Mouse (Mus musculus): ENCODE data around the gene B3gnt7.

The B3gnt7 gene

DNA sequence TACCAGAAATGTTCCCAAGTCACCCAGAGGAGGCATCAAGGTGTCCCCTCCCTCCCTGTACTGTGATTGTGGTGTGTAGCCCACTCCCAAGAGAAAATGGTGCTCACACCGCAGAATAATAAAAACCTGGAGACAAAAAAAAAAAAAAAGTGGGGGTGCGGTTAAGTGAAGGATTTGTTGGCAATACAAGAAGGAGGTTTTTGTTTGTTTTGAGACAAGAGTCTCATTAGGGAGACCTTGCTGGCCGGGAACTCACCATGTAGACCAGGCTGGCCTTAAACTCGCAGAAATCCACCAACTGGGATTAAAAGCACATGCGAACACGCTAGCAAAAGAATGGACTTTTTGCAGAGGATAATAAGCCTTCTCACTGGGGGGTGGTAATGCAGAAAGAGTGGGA lies at the start of gene B3gnt7:
TSS of gene B3gnt7 (plus strand) at position 301 of the 400 bp plus-strand sequence.
- DNase-seq (ENCODE audit: low spot score): no peak

GRCm38 (mm10) chr1:86253410-86253809 lies 49.2 kb upstream of the B3gnt7 start:
- DNase-seq (ENCODE audit: low spot score): no peak

- no peak for DNase-seq (ENCODE audit: low spot score)
Measured at GRCm38 (mm10) chr1:86256311-86256710, 46.3 kb upstream of the B3gnt7 start.

- DNase-seq (ENCODE audit: low spot score): no peak
Measured at GRCm38 (mm10) chr1:86257228-86257627, 45.4 kb upstream of the B3gnt7 start.

- DNase-seq (ENCODE audit: low spot score): no peak
Measured at GRCm38 (mm10) chr1:86258171-86258824, 44.3 kb upstream of the B3gnt7 start.

- DNase-seq (ENCODE audit: low spot score): no peak
Measured at GRCm38 (mm10) chr1:86263564-86264339, 38.9 kb upstream of the B3gnt7 start.

- no peak for DNase-seq (ENCODE audit: low spot score)
Measured at GRCm38 (mm10) chr1:86265060-86265459, 37.6 kb upstream of the B3gnt7 start.

DNA sequence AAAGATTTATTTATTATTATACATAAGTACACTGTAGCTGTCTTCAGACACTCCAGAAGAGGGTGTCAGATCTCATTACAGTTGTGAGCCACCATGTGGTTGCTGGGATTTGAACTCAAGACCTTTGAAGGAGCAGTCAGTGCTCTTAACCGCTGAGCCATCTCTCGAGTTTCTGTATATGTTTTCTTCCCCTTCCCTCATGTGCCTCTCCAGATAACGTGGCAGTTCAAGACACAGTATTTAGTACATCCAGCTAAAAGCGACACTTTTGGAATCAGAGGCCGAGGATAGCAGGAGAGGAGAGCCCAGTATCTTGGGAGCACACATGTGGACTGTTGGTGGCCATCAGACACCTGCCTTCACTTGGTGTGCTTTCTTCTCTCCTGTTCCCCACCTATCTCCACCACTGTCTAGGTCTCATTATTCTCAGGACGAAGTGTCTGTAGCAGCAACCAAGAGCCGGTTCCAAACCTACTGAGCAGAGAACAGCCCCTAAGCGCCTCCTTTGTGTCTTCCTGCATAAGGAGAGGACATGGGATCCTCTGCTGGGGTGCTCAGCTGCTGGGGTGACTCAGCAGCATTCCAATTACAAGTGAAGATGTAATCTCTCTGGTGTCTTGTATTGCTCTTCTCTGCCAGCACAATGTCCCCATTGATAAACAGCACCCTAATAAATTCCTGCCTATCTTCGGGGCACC lies 34.0 kb upstream of the B3gnt7 start:
- DNase-seq (ENCODE audit: low spot score): no peak

DNA sequence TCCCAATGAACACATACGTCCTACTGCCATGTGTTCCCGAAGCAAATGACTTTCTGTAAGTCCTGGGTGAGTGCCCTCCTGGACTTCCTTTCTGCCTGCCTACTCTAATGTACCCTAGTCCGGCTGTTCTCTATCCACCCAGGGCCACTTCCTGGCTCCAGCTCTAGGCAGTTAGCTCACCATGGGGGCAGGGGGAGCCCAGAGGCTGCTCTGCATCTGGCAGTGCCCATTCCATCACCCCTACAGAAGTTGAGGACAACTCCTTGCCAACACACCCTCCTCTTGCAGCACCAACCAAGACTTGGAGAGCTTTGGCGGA lies 33.5 kb upstream of the B3gnt7 start:
- DNase-seq (ENCODE audit: low spot score): no peak

- DNase-seq (ENCODE audit: low spot score): no peak
Measured at GRCm38 (mm10) chr1:86271707-86272106, 30.9 kb upstream of the B3gnt7 start.

DNA sequence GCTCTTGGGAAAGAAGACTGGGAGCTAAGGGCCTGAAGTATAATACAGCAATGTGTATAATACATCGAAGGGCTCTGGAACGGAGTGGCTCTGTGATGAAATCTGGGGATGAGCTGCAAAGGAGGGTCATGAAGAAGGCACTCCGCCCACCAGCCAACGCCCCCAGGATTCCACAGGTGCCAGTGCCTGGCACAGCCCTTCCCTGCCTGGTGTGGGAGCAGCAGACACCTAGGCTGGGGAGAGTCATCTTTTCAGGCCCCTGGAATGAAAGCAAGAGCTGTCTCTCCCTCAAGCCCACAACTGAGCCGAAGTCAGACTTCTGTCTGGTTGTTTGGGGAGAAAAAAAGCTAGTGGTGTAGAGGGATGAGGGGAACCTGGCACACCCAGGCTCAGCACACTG lies 25.6 kb upstream of the B3gnt7 start:
- DNase-seq (ENCODE audit: low spot score): peak; percentile 19

DNA sequence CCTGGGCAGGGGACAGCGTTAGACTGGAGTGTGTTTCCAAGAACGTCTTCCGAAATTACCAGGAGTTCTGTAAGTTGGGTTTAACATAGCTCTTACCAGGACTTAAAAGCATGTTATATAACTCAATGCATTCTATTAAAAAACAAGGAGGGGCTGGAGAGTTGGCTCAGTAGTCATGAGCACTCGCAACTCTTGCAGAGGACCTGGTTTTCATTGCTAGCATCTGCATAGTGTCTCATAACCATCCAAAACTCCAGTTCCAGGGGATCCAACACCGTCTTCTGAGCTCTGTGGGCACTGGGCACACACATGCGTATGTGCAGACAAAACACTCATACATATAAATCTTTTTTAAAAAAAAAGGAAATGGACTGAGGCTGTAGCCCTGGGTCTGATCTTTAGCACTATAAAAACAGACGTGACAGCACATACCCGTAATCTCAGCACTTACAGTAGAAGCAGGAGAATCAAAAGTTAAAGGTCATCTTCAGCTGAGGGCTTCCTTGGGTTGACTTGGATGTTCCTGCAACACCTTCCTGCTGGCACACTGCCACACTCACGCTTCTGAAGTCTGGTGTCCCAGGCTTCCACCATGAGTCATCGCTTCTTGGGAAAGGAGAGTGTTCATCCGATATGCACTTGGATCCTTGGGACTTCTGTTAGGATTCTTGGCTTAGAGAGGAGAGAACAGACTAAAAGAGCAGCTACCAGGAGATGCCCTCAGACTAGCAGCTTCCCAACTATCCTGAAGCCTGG lies 20.7 kb upstream of the B3gnt7 start:
- DNase-seq (ENCODE audit: low spot score): no peak

DNA sequence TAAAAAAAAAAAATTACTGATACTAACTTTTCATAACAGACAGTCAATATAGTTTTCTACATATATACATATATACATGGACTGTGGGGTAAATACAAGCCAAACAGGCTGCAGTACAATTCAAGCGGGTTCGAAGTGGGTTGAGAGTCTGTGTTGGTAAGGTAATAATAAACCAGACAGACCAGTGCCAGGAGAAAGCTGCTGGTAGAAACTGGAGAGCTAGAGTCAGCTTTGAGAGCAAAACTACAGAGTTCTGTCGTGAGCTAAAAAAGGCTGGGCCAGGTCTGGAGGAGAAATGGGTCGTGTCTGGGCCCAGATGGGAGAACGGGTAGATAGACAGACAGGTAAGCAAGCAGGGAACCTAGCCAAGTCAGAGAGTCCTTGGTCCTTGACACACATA lies 18.5 kb upstream of the B3gnt7 start:
- DNase-seq (ENCODE audit: low spot score): no peak

DNA sequence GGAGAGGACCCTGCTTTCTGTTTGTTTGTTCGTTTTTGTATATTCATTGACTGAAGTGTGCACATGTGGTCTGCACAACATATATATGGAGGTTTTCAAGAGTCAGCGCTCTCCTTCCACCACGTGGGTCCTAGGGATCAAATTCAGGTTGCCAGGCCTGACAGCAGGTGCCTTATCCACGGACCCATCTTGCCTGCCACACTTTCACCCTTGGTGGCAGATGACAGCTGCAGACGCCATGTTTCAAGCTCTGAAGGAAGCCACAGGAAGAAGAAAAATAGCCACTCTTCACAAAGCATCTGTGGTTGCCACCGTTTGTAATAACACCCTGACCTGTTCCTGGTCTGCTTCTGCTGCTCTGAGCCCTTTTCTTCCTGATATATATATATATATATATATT lies 17.3 kb upstream of the B3gnt7 start:
- no peak for DNase-seq (ENCODE audit: low spot score)

- DNase-seq (ENCODE audit: low spot score): no peak
Measured at GRCm38 (mm10) chr1:86287473-86287872, 15.2 kb upstream of the B3gnt7 start.

DNA sequence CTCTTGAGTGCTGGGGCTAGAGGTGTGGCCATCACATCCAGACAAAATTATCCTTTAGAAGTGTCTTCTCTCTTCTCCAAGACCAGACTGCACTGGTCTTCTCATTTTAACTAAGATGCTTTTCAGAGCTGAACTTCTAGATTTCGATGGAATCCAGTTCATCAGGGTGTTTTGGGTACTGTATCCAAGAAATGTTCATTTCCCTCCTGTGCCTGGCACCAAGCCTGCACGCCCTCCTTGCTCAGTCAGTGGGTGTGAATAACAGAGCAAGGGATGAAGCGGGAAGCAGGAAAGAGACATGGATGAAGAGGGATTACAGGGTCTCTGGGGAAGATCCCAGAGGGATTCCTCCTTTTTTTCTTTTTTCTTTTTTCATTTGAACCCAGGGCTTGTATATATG lies 12.2 kb upstream of the B3gnt7 start:
- no peak for DNase-seq (ENCODE audit: low spot score)

DNA sequence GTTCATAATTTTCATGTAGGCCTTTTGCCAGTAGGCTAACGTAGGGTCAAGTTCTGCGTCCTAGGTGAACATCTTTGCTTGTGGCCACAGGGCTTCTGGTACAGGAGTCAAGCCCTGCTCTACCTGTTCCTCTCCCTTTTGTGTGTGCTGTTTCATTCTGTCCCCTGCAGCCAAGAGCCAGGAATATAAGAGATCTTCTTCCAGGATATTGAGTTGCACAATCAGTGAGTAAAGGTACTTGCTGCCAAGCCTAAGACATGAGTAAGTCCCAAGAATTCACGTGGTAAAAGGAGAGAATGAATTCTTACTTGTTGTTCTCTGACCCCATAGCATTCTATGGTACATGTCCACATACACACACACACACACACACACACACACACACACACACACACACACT lies 9.5 kb upstream of the B3gnt7 start:
- no peak for DNase-seq (ENCODE audit: low spot score)

- DNase-seq (ENCODE audit: low spot score): no peak
Measured at GRCm38 (mm10) chr1:86293868-86294267, 8.8 kb upstream of the B3gnt7 start.

DNA sequence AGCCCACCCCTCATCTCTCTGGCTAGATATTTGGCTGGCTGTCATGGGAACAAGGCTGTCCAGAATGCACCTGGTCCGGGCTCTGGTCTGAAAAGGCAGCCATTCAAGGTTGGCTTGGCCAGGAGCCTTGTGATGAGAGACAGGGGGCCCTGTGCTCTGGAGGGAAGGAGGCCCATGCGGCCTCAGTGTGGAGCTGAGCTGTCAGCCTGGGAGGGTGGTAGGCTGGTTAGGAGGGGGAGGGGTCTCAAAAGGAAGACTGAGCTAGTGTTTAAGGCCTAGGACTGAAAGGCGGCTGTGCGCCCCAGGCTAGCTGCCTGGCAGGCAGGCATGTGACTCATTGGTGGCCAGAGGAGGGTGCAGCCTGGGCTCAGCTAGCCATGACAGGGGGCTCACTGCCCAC lies 8.2 kb upstream of the B3gnt7 start:
- no peak for DNase-seq (ENCODE audit: low spot score)

- no peak for DNase-seq (ENCODE audit: low spot score)
Measured at GRCm38 (mm10) chr1:86300093-86300492, 2.5 kb upstream of the B3gnt7 start.

DNA sequence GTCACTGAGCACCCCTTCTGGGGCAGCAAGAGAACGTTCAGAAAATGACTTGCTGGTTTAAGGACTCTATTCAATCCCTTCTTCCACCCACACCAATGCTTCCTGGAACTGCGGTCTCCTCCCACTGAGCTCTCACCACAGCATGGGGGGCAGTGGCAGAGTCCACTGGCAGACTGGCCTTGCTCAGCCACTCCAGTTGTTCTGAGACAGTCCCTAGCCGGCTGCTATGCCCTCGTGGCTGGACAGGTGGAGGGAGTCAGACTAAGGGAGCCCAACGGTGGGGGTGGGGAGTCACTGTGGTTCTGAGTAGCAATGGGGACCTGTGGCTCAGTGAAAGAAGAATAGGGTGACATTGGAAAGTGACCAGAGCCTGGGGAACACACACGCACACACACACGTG lies 1.9 kb upstream of the B3gnt7 start:
- DNase-seq (ENCODE audit: low spot score): no peak

GRCm38 (mm10) chr1:86301221-86302091 lies 1.2 kb upstream of the B3gnt7 start:
- DNase-seq (ENCODE audit: low spot score): no peak

All from ovary, adult 18-20 months (tissue).